Mouse (Mus musculus) kidney, adult 2 months (tissue): ENCODE results near the gene Nalcn. TPM values are rescaled to one million over a fixed set of nuclear protein-coding genes. Genes with fewer than 3 reads are reported as not detected.

Experiments
- DNase-seq: peaks from one replicate; pipeline ENCODE4 v3.0.0; 2021
- H3K27ac ChIP-seq: fragments of 200-500 bp; 2 replicates; pipeline ENCODE4 v1.5.1; 2012; ENCODE audit warnings: low read depth, low read length, control low read depth, inconsistent platforms; ENCODE audit not compliant: insufficient read depth
- H3K27me3 ChIP-seq: fragments of 200-500 bp; replicated peaks from 2 replicates; pipeline ENCODE4 v1.6.1; 2012; ENCODE audit warnings: mild to moderate bottlenecking, moderate library complexity, low read length, inconsistent platforms; ENCODE audit not compliant: control insufficient read depth, insufficient read depth
- H3K36me3 ChIP-seq: fragments of 200-500 bp; 2 replicates; pipeline ENCODE4 v1.6.1; 2012; ENCODE audit warnings: mild to moderate bottlenecking, moderate library complexity, low read length, inconsistent platforms; ENCODE audit not compliant: control insufficient read depth, insufficient read depth
- H3K4me1 ChIP-seq: fragments of 200-500 bp; 2 replicates; pipeline ENCODE4 v1.6.1; 2011; ENCODE audit warnings: low read length; ENCODE audit not compliant: control insufficient read depth, insufficient read depth
- H3K4me3 ChIP-seq: fragments of 200-500 bp; 2 replicates; pipeline ENCODE4 v1.5.1; 2011; ENCODE audit warnings: mild to moderate bottlenecking, low read depth, low read length, control low read depth; ENCODE audit not compliant: insufficient read depth
- CTCF ChIP-seq: fragments of 200-500 bp; conservative IDR thresholded peaks from 2 replicates; pipeline ENCODE4 v1.5.1; 2011; ENCODE audit warnings: low read depth, mild to moderate bottlenecking, control low read depth, low read length, moderate library complexity, mixed read lengths; ENCODE audit not compliant: insufficient read depth, insufficient read length
- POLR2A ChIP-seq: fragments of 200-500 bp; IDR thresholded peaks from one replicate; pipeline ENCODE4 v1.6.1; 2011; ENCODE audit warnings: low read depth, low read length, control low read depth
- WGBS: fragments of 180-500 bp; shearing (Covaris S2); methylation state at CpG from one replicate; pipeline ENCODE4 v1.1.7; 2018; 5-methylcytosine and 5-hydroxymethylcytosine counted together
- polyA plus RNA-seq: library from polyadenylated mRNA; depleted of rRNA; stranded (reverse); fragments of >200 nt; gene quantifications from 2 replicates; pipeline ENCODE4 v1.2.3, GENCODE M21; 2012

The Nalcn gene
- polyA plus RNA-seq, 1 experiment: 0.16 TPM

GRCm38 (mm10) chr14:123513376-123514141 is 113.4 kb downstream of the Nalcn start:
- DNase-seq: no peak
- Histone ChIP-seq H3K4me1 (no peaks in the 10 kb centered on the region), H3K27me3 (no peaks in the 10 kb centered on the region), H3K27ac (no peak overlapping the region), H3K4me3 (no peak overlapping the region), H3K36me3 (no peaks in the 10 kb centered on the region)
- TF ChIP-seq POLR2A (no peak), CTCF (no peak)
- 42% methylated on average over 8 of the region's 8 CpGs for WGBS

DNA sequence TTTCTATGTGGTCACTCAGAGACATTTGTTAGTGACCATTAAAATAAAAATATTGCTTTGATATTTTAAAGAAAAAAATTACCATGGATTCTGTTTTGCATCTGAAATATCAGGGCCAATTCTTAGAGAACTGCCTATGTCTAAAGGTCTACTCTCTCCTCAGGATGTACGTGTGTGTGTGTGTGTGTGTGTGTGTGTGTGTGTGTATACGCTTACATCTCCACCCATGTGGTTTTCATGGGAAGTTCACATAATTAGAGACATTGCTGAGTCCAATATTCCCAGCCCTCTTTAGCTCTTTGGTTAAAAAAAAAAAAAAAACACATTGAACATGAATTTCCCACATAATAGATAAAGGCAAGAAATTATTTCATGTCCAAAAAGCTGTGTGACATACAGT is 114.0 kb downstream of the Nalcn start:
- TF ChIP-seq CTCF (no peak), POLR2A (no peak)
- Histone ChIP-seq H3K36me3 (no peaks in the 10 kb centered on the region), H3K4me1 (no peaks in the 10 kb centered on the region), H3K27me3 (no peaks in the 10 kb centered on the region), H3K4me3 (no peak overlapping the region), H3K27ac (no peak overlapping the region)
- WGBS: 70% methylated on average over 2 of the region's 2 CpGs
- no peak for DNase-seq

DNA sequence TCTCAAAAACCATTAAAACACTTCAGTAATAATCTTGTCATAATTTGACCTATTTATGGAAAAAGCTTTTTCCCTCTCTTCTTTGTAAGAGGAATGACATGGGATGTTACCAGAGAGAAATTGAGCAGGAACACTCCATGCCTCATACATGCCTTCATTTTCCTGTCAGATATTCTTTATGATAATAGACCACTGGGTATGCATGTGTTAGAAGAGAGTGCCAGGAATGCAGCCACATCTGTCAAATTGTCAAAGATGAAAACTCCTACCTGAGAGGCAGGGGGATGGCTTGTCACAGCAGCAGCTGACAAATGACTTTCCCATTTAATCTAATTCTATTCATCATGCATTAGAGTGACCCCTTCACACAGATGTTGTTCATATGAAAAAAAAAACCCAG is 131.4 kb downstream of the Nalcn start:
- H3K27ac ChIP-seq: no peak overlapping the region
- H3K27me3 ChIP-seq: no peaks in the 10 kb centered on the region
- TF ChIP-seq POLR2A (no peak), CTCF (no peak)
- no peak for DNase-seq
- H3K4me1 ChIP-seq: no peaks in the 10 kb centered on the region
- H3K4me3 ChIP-seq: no peak overlapping the region
- H3K36me3 ChIP-seq: no peaks in the 10 kb centered on the region

DNA sequence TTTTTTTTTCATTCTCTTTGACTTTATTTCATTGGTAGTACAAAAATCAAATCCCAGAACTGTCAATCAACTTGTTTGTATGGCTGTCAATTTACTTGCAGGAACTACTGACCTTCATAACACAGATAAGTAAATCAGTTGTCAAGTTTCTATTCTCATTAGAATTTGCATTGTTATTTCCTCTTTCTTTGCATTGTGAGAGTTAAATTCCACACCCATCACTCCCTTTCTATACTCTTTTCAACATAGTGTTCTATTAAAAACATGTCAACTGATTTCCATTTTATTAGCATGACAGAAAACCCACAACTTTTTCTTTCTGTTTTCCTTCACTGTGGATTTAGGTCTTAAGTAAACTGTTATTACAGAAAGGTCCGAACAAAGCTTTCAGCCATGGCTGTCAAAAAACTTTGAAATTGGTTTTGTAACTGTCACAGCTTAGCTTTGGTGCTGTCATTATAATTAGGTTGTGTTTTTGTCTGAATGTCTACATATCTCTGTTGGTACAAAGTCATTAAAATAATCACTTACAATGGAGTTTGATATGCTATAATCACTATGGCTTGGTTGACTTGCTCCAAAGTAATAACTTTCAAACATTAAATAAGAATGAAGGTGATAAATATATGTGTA is 138.3 kb downstream of the Nalcn start:
- no peak for DNase-seq
- TF ChIP-seq CTCF (no peak), POLR2A (no peak)
- no peaks in the 10 kb centered on the region for H3K36me3 ChIP-seq
- no peaks in the 10 kb centered on the region for H3K4me1 ChIP-seq
- H3K27ac ChIP-seq: no peak overlapping the region
- 67% methylated on average over 1 of the region's 1 CpGs for WGBS
- no peaks in the 10 kb centered on the region for H3K27me3 ChIP-seq
- no peak overlapping the region for H3K4me3 ChIP-seq

DNA sequence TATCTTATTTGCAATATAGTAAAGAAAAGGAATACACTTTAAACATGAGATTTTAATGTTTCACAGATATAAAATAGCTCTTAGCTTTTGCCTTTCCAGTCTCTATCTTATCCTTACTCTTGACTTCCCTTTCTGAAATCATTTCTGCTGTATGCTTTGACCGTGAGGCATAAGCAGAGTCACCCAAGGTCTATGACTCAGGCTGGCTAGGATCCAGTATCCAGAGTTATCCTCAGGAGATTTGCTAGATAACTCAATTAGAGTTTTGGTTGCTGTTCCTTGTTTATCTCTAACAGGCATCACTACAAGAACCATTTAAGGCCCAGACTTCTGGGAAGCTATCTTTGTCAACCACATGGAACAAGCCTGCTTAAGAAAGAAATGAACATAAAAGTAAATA is 164.9 kb downstream of the Nalcn start:
- no peaks in the 10 kb centered on the region for H3K4me1 ChIP-seq
- DNase-seq: no peak
- H3K4me3 ChIP-seq: no peak overlapping the region
- TF ChIP-seq POLR2A (no peak), CTCF (no peak)
- WGBS: 71% methylated on average over 1 of the region's 1 CpGs
- no peaks in the 10 kb centered on the region for H3K27me3 ChIP-seq
- no peak overlapping the region for H3K27ac ChIP-seq
- no peaks in the 10 kb centered on the region for H3K36me3 ChIP-seq

GRCm38 (mm10) chr14:123446031-123446430 is 180.9 kb downstream of the Nalcn start:
- TF ChIP-seq POLR2A (no peak), CTCF (no peak)
- no peak for DNase-seq
- Histone ChIP-seq H3K27me3 (no peaks in the 10 kb centered on the region), H3K4me3 (no peak overlapping the region), H3K27ac (no peak overlapping the region), H3K36me3 (no peaks in the 10 kb centered on the region), H3K4me1 (no peaks in the 10 kb centered on the region)
- 82% methylated on average over 1 of the region's 1 CpGs for WGBS

- TF ChIP-seq CTCF (no peak), POLR2A (no peak)
- WGBS: 81% methylated on average over 3 of the region's 3 CpGs
- Histone ChIP-seq H3K36me3 (no peaks in the 10 kb centered on the region), H3K4me3 (no peak overlapping the region), H3K27me3 (no peaks in the 10 kb centered on the region), H3K27ac (no peak overlapping the region), H3K4me1 (no peaks in the 10 kb centered on the region)
- DNase-seq: no peak
Observed at GRCm38 (mm10) chr14:123435542-123435941, 191.4 kb downstream of the Nalcn start.
